Mouse (Mus musculus): Measurements from ENCODE around the gene Timp3.

Gene Timp3

DNA sequence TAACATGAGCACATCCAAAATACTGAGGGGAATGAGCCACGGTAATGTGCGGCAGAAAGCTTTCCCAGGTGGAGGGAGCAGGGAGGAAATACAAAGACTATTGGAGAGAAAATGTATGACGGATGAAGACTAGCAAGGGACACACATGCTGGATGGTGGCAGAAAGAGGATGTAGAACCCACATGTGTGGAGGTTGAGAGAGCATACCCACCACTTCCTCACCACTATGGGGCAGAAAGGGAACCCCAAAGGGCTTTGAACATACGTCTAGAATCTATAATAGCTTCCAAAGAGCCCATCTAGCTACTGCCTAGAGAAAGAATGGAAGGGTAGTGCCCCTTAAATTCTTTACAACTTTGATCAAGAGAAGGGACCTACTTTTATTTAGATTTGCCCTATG, 85.5 kb downstream of the Timp3 start:
- in situ Hi-C loops (cut with MboI, MseI): no loop called here

DNA sequence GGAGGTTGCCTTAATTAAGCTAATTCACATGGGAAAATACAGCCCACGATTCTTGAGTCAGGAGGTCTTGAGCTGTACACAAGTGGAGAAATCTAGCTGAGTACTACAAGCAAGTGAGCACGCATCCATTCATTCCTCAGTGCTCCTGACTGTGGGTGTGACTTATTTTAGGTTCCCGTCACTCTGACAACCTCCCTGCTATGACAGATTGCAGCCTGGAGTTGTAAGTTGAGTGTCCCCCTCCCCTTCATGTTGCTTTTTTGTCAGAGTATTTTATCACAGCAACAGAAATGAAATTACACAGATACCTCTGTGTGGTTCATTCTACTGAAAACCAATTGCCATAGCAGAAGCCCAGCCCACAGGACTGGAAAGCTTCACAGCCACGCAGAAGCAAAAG, 86.1 kb downstream of the Timp3 start:
- in situ Hi-C loops (cut with MboI, MseI): no loop called here

DNA sequence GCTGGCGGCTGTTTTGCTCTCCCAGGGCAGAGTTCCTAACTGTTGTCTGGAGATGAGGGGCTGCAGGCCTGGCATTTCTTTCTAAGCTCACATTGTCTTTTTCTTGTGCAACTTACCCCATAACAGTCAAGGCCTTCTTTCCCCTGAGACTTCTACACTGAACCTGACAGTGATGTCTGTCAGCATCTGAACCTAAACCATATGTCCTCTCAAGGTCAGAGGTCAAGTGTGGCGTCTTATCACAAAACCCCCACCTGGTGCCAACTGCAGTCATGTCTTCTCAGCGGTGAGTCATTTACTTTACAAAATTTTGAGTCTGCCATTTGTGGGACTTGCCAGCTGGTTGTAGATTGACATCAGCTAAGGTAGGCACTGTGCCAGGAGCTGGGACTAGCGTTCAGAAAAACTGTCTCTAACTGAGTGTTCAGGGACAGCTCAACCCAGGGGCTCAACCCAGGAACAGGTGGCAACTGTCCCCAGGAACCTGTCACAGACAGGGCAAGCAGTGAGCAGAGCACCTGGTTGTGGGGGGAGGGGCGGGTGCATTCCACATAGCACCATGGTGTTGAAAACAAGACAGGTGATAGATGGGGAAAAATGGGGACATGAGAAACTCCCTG, 87.8 kb downstream of the Timp3 start:
- in situ Hi-C loops (cut with MboI, MseI): no loop called here

DNA sequence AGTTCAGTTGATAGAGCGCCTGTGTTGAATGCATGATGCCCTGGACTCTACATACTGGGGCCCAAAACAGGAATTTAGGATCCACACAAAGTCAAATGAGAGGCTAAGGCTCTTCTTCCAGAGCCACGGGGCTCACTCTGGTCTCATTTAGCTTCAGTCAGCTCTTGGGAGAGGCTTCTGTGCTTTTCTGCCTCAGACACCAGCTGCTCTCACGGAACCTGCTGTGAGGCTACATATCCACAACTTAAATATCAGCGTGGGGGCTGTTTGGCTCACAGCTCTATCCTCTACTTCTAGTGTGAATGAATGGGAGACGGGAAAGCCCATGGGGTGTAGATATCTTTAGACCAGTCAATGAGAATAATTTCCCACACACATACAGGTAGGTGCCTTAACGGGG, 88.6 kb downstream of the Timp3 start:
- in situ Hi-C loops (cut with MboI, MseI): no loop called here

DNA sequence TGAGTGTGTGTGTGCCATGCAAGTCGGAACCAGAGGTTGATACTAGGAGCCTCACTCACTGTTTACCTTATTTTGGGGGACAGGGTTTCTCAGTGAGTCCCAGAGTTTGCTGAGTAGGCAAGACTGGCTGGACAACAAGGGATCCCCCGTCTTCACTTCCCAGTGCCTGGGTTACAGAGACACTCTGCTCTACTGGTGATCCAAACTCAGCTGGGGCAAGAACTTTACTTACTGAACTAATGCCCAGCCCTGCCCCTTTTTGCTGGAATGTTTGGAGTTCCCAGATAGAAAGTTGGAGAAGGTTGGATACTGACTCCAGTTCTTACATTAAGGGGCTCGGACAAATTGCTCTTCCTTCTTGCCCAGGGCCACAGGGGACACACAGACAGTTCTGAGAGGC, 89.2 kb downstream of the Timp3 start:
- in situ Hi-C loops (cut with MboI, MseI): no loop called here

DNA sequence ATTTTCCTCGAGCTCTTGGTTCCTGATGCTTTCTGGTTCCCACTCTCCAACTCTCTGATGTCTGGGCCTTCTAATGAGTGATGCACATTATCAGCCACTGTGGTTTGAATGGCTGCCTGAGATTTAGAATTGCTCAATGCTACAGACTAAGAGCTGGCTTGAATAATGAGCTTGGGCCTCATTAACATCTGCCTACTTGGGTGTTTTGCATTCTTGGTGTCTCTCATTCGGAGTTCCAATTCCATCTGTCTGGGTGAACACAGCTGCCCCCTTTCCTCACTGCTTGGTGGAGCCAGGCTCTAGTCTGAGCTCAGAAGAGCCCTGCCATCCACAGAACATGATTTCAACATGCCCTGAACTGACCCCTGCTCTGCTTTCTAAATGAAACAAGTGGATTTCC, 89.7 kb downstream of the Timp3 start:
- in situ Hi-C loops (cut with MboI, MseI): no loop called here

DNA sequence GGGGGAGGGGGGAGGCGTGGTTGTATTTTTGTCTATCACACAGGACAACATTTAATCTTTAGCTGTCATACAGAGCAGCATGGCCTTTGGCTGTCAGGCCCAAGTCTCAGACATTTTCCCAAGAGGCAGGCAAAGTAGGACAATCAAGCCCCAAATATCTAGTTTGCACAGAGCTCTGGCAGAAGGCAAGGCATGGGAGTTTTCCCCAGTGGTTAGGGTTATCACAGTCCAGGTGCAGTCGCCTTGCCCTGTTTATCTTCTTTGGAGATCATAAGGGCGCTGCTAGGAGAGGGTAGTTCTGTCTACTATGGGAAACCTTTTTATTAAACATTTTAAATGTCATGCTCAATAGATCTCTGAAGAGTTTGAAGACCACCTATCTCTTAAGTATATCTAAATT, 92.2 kb downstream of the Timp3 start:
- in situ Hi-C loops (cut with MboI, MseI): no loop called here

DNA sequence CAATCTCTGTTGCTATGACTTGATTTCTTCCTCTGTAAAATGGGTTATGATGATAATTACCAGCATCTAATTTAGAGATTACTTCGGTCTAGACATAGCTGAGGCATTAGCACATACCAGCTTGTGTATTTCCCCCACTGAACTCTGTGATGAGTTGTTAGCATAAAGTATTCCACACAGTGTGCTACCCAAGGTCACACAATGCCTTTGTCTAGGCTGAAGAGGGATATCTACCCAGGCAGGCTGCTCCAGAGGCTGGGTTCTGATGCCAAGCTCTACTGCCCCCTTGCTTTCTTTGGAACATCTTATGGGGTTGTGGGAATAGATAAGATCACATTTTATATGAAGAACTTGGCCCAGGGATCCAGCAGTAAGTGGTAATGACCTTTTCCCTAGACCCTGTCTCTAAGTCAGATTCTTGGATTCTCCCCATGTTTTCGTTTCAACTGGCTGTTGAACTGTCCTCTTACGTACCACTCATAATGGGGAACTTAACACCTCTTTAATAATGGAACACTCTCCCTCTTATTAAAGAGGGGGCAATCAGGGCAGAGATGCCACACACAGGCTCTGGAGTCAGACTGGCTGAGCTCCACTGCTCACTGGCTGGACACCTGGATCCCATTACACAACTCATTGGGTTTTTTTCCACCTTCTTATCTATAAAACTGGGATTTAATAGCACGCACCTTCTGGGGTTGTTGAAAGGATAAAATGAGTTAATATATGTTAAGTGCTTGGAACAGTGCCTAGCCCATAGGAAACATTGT, 97.6 kb downstream of the Timp3 start:
- in situ Hi-C loops (cut with MboI, MseI): no loop called here

DNA sequence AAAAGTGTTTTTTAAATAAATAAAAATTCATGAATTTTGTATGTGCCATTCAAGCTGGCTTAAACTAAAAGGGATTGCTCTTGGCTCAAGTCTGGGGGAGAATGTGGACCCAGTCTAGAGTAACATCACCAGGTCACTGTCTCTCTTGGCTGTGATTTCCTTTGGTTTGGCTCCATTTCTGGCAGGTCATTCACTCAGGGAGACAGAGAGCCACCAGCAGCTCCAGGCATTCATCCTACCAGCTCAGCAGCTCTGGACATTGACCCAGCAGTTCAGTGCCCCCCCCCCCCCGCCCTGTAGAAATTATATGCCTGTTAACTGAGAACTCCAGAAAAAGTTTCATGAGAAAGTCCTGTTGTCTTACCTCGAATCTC, 98.2 kb downstream of the Timp3 start:
- in situ Hi-C loops (cut with MboI, MseI): no loop called here

Measured in regulatory T cell (primary cell).